Mouse (Mus musculus): ENCODE measurements around the gene Atp1a2.

Gene Atp1a2

GRCm38 (mm10) chr1:172324725-172325124, 26.9 kb upstream of the Atp1a2 start:
- peak; percentile 40 for DNase-seq (ENCODE audit: low spot score)

DNA sequence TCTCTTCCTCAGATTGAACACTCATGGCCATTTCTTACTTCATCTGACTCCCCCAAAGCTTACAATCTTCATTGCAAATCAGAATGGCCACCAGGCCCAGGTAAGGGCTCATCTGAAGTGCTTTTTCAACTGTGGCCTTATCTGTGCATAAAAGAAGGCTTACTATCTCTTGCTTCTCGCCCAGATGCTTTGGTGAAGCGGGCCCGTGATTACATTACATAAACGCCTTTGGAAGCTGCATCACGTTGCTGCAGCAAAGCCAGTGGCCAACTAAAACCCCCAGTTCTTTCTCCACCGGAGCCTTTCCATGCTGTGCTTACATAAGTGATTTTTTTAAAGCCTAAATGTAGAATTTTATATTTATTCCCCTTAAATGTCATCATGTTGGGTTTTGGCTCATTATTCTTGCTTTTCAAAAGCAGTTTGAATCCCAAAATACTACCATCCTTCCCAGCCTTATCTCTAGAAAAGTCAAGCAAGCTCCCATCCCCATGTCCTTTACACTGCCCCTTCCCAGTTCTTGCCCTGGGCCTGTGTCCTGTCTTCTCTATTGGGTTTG, 26.0 kb upstream of the Atp1a2 start:
- DNase-seq (ENCODE audit: low spot score): no peak

DNA sequence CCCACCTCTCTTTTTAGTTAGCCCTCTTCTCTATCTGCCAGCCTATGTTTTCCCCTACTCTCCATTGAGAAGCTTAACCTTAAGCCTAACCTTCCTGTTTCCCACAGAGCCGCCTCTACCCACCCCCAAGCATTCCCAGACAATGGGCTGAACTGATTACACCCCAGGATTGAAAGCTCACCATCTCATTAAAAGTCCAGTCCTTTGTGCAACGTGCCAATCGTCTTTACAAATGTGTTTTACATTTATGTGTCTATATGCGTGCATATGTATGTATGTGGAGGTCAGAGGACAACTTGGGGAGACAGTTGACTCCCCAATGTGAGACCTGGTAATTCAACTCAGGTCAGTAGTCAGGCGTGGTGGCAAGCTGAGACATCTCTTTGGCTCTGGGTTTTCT, 25.4 kb upstream of the Atp1a2 start:
- DNase-seq (ENCODE audit: low spot score): no peak

GRCm38 (mm10) chr1:172322725-172323124, 24.9 kb upstream of the Atp1a2 start:
- DNase-seq (ENCODE audit: low spot score): no peak

DNA sequence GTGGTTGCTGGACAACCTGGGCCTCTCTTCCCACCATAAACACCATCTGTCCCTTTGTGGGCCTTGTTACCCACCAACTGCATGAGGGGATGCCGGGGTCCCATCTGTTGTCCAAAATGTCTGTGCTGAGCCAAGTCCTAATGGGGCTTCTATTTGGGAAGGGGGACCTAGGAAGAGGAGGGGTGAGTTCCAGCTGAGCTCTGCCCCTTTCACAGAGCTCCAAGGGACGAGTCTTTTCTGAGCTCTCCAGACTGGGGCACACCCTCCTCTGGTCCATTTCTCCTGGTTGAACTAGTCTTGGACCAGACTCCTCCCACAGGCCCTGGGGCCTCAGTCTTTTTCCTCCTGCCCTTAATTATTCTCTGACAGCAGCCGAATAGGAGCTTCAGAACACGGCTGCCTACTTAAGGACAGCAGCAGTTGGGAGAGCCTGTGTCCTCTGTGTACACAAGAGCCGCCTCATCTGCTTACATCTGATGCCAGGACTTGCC, 22.1 kb upstream of the Atp1a2 start:
- no peak for DNase-seq (ENCODE audit: low spot score)

- no peak for DNase-seq (ENCODE audit: low spot score)
These were observed 21.5 kb upstream of the Atp1a2 start for GRCm38 (mm10) chr1:172319346-172319745.

GRCm38 (mm10) chr1:172318424-172319035, 20.7 kb upstream of the Atp1a2 start:
- no peak for DNase-seq (ENCODE audit: low spot score)

- DNase-seq (ENCODE audit: low spot score): no peak
These were observed 20.1 kb upstream of the Atp1a2 start for GRCm38 (mm10) chr1:172317946-172318345.

DNA sequence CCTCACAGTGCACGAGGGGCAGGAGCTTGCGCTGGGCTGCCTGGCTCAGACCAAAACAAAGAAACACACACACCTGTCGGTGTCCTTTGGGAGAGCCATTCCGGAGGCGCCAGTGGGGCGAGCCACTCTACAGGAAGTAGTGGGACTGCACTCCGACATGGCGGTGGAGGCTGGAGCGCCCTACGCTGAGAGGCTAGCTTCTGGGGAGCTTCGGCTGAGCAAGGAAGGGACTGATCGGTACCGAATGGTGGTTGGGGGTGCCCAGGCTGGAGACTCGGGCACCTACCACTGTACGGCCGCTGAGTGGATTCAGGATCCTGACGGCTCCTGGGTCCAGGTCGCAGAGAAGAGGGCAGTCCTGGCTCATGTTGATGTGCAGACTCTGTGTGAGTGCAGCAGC, 19.6 kb upstream of the Atp1a2 start:
- no peak for DNase-seq (ENCODE audit: low spot score)

- DNase-seq (ENCODE audit: low spot score): no peak
These were observed 17.0 kb upstream of the Atp1a2 start for GRCm38 (mm10) chr1:172314911-172315310.

GRCm38 (mm10) chr1:172313613-172314411, 15.9 kb upstream of the Atp1a2 start:
- no peak for DNase-seq (ENCODE audit: low spot score)

DNA sequence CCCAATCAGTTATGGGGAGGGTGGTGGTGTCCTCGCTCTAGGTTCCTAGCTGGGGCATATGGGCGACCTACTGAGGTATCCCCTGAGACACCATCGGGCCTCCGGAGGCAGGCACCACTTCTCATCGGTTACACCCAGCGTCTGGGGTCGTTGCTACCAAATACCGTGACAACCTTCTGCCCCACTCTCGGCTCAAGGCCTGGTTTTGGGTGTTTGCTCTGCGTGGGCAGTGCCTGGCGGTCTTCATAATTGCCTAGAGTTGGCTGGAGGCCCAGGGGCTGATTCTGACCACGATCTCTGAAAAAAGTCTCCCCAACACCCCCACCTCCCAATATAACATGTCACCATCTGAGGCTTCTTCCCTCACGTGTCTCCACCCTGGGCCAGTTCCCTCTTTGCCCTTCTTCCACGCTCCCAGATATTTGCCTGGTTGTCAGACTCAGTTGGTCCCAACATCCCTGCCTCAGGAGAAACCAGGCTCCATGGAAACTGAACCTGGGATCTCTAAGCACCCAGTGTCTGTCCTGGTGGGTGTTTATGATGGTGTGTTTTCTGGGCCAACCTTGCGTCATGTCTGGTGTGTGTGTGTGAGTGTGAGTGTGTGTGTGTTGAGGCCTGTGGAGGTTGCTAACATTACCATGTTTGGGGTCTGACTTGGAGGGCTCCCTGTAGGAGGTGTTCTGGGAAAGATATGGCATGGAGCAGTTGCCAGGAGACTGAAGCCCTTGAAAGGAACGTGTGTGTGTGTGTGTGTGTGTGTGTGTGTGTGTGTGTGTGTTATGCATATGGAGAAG, 15.1 kb upstream of the Atp1a2 start:
- no peak for DNase-seq (ENCODE audit: low spot score)

DNA sequence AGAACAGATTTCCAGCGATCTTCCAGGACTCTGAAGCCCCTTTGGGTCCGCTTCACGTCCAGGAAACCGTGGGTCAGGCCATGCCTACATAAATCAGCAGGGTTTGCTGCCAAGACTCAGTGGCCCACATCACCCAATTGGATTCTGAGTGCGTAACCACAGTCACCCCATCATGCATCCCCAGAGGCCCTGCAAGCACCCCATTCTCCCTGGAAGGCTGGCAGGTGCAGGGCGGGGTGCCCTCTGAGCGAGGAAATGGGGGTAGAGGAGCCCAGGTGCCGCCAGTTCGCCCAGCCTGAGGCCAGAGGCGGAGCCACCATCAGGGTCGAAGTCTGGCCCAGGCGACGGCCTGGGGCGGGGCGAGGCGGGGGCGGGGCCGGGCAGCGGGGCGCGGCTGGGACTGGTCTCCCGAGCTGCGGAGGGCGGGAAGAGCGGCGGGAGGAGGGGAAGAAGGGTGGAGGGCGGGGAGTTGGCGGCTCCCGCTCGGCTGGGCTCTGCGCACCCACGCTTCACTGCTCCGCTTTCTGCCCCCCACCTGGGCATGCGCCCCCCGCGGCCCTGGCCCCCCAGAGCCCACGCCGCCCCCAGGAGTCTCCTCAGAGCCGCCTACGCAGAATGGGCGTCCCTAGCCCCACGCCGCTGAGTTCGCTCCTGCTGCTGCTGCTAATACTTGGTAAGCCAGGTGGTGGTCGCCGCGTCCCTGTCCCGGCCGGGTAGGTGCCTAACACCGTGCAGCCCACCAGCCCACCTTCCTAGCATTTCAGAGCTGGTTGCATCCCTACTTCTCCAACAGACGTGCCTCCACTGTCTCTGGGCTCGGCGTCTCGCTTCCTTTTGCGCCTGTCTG, 14.3 kb upstream of the Atp1a2 start:
- peak; percentile 57 for DNase-seq (ENCODE audit: low spot score)

DNA sequence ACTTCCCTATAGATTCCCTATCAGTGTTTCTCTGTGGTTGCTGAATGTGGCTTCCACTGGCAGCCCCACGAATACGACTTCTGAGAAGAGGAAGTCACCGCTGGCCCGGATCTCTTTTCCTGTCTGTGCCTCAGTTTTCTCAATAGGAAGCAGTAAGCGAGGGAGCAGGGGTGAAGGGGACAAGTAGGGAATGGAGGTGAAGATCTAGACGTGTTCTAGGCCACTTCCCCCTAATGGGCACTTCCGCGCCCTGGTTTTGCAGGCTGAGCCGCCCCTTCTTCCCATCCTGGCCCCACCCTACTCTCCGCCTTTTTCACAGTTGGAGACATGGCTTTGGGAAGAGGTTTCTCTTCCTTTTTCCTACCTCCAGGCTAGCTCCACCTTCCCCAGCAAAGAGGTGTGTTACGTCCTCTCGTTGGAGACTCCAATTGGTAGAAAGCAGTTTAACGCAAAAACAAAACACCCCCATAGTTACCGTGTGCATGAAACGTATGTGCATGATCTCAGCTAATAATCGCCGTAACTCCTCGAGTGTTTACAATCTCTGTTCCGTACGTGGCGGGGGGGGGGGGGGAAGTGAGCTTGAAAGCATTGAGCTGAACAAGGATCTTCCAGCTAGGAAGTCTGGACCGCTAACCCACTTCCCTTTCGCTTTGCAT, 13.5 kb upstream of the Atp1a2 start:
- DNase-seq (ENCODE audit: low spot score): no peak

DNA sequence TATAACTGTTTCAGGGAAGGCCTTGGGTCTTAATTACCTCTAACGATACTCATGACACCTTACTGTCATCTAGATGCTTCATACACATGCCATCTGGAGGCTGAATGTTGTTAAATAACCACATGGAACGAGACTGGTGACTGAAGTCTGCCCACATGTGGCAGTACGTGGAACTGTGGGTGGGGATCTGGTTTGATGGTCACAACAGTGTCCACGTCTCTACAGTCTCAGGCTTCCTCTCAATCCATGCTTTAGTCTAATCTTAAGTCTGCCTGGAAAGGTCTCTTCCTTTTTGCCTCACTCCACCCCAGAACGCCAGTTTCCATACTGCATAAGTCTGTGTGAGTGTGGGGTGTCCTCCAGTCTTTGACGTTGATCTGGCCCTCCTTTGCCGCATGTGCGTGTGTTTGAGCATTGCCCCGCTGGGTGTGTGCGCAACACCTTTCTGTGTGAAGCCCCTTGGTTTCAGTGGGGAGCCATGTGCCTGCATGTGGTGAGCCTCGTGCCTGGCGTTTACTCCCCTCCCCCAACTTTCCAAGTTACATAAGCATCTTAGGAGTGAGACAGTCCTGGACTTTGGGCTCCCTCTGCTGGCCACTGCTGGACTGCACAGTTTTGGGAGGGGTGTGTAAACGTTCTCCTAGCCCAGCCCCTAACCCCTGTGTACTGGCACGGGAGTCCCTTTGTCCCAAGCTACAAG, 12.0 kb upstream of the Atp1a2 start:
- peak; percentile 79 for DNase-seq (ENCODE audit: low spot score)

DNA sequence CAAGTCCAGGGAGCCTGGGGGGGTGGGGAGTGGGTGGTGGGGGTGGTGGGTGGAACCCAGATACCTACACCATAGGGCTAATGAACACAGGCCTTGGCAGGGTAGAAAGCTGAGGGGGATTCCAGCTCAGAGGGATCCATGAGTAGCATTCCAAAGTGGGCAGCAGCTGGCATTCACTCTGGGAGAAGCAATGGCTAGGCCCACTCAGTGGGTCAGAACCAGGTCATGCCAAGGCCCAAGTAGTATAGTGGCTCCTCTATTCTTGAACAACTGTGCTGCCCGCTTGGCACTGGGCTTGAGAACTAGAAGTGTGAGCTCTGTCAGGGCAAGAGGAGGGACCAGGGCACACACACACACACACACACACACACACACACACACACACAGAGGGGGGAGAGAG, 10.5 kb upstream of the Atp1a2 start:
- DNase-seq (ENCODE audit: low spot score): no peak

DNA sequence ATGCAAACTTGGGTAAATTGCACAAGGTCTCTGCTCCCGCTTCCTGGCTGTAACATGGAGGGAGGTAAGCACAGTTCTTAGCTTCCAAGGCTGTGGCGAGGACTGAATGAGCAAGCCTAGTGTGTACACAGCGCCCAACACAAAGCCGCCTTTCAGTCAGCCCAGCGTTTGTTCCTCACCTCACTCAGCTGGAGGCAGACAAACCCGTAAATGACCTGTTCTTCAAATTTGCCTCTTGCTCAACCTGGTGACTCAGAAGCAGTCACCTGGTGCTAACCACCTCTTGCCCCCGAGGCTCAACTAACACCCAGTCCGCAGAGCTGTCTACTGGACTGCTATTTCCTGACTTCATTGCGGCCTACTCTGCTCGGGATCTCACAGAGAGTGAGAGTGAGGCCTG, 10.1 kb upstream of the Atp1a2 start:
- DNase-seq (ENCODE audit: low spot score): no peak

DNA sequence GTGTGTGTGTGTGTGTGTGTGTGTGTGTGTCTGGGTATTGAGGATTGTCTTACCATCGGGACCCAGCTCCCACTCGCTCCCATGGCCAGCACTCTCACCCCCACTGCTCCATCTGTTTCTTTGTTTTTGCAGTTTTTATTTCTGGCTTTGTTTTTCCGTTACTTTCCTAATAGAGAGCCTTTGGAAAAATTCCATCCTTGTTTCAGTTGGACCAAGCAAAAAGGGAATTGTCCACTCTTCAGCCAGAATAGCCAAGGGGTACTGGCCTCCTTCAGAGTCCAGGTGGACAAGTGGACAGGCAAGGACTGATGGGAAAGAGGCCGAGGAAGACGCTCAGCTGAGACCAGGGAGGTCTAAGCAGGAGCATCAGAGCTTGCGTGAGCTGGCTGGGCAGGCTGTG, 9.0 kb upstream of the Atp1a2 start:
- no peak for DNase-seq (ENCODE audit: low spot score)

- DNase-seq (ENCODE audit: low spot score): no peak
These were observed 8.3 kb upstream of the Atp1a2 start for GRCm38 (mm10) chr1:172306196-172306595.

GRCm38 (mm10) chr1:172305635-172306034, 7.8 kb upstream of the Atp1a2 start:
- no peak for DNase-seq (ENCODE audit: low spot score)

Measured in urinary bladder, postnatal 10 days (tissue).